ENCODE assay signal across 28 mouse cellular contexts in the genomic region with DNA sequence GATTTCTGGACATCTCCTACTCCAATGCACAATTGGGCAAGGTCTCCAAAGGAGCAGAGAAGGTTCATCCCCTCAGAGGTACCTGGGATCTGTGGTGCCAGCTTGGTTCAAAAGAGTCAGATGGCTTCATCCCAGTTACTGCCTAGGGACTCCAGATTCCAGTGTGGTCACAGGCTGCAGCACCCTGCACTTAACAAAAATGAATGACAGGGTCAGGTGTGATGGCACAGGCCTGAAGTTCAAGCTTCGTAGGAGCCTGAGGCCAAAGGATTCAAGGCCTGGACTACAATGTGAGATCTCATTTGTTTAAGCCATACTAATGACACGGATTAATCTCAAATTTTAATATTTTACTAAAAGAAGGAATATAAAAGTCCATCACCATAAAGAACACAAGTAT.
DNase-seq lines count a peak whose midpoint lies in the region; ATAC-seq lines count a peak whose summit lies in the region.
"Had no signal": no experiment of that assay in that cellular context is flagged by ENCODE, and none has a peak within 500 bp of the region (broad histone marks: within the 10 kb centered on the region; RNA-seq: fewer than 3 reads in every experiment).

No protein-coding gene starts in this region.

- no peak overlapping the region for H3K9ac ChIP-seq in hindbrain, embryonic 13.5 days
- H3K9ac ChIP-seq in hindbrain, embryonic 11.5 days (ENCODE audit: low read depth, low read length), result no peak overlapping the region
- no peak overlapping the region for H3K9ac ChIP-seq in forebrain, embryonic 12.5 days
- no peak overlapping the region for H3K9ac ChIP-seq in forebrain, embryonic 15.5 days (replicated peaks)
- H3K9ac ChIP-seq in midbrain, embryonic 14.5 days (replicated peaks; ENCODE audit: low read length), result no peak overlapping the region
- H3K9ac ChIP-seq: embryonic facial prominence, embryonic 15.5 days; limb, embryonic 15.5 days; liver, embryonic 13.5 days; neural tube, embryonic 12.5 days had no signal

- H3K4me2 ChIP-seq in hindbrain, embryonic 13.5 days, result no peak overlapping the region
- no peak overlapping the region for H3K4me2 ChIP-seq in hindbrain, embryonic 11.5 days (replicated peaks; ENCODE audit: low read depth, low read length)
- no peak overlapping the region for H3K4me2 ChIP-seq in forebrain, embryonic 12.5 days
- H3K4me2 ChIP-seq in forebrain, embryonic 15.5 days (replicated peaks), result no peak overlapping the region
- H3K4me2 ChIP-seq in midbrain, embryonic 14.5 days (ENCODE audit: low read length), result no peak overlapping the region
- H3K4me2 ChIP-seq: embryonic facial prominence, embryonic 15.5 days; heart, embryonic 11.5 days; limb, embryonic 15.5 days; liver, embryonic 13.5 days; neural tube, embryonic 12.5 days had no signal

- H3K4me3 ChIP-seq in hindbrain, embryonic 13.5 days, result no peak overlapping the region
- no peak overlapping the region for H3K4me3 ChIP-seq in hindbrain, embryonic 11.5 days (ENCODE audit: low read depth, low read length)
- no peak overlapping the region for H3K4me3 ChIP-seq in forebrain, embryonic 12.5 days (replicated peaks)
- no peak overlapping the region for H3K4me3 ChIP-seq in forebrain, embryonic 15.5 days
- H3K4me3 ChIP-seq in midbrain, embryonic 14.5 days (replicated peaks; ENCODE audit: low read depth, low read length), result no peak overlapping the region
- H3K4me3 ChIP-seq: embryonic facial prominence, embryonic 15.5 days; layer of hippocampus, adult 2 months; limb, embryonic 10.5 days; limb, embryonic 15.5 days; liver, embryonic 13.5 days; neural tube, embryonic 12.5 days had no signal

- peaks cover 42% of the 10 kb centered on the region for H3K4me1 ChIP-seq in hindbrain, embryonic 13.5 days (replicated peaks)
- H3K4me1 ChIP-seq in hindbrain, embryonic 11.5 days (replicated peaks; ENCODE audit: control insufficient read depth, insufficient read depth, low read length), result peaks cover 10% of the 10 kb centered on the region; the same call in 1 of the 2 replicates
- peaks cover 42% of the 10 kb centered on the region for H3K4me1 ChIP-seq in forebrain, embryonic 12.5 days
- peaks cover 44% of the 10 kb centered on the region for H3K4me1 ChIP-seq in forebrain, embryonic 15.5 days
- H3K4me1 ChIP-seq in midbrain, embryonic 14.5 days (ENCODE audit: control insufficient read depth, insufficient read depth, low read length), result peaks cover 39% of the 10 kb centered on the region
- H3K4me1 ChIP-seq: embryonic facial prominence, embryonic 15.5 days; liver, embryonic 13.5 days had no signal

- DNase-seq in hindbrain, embryonic 11.5 days (ENCODE audit: low spot score), result no peak
- DNase-seq in midbrain, embryonic 14.5 days, result no peak
- no peak for DNase-seq in lung, postnatal 36 days
- DNase-seq in ovary, postnatal 36 days (ENCODE audit: low spot score), result no peak
- DNase-seq in layer of hippocampus, postnatal 14 days (ENCODE audit: low spot score in 2 of 2), result no peak
- DNase-seq: adrenal gland, postnatal 14 days; cerebellum, adult 11 months; cerebellum, postnatal 14 days; heart, adult 18-20 months; heart, postnatal 4 days; kidney, adult 2 months; kidney, postnatal 36 days; liver, embryonic 13.5 days; lung, adult 18-20 months; right cerebral cortex, postnatal 14 days; thymus, postnatal 4 days had no signal

- 80% methylated on average over 2 of the region's 2 CpGs for WGBS in hindbrain, embryonic 13.5 days
- WGBS in hindbrain, embryonic 11.5 days, result 90% methylated on average over 2 of the region's 2 CpGs
- WGBS in forebrain, embryonic 12.5 days, result 83% methylated on average over 2 of the region's 2 CpGs
- 86% methylated on average over 2 of the region's 2 CpGs for WGBS in forebrain, embryonic 15.5 days
- 95% methylated on average over 2 of the region's 2 CpGs for WGBS in midbrain, embryonic 14.5 days

- H3K36me3 ChIP-seq in hindbrain, embryonic 13.5 days, result no peaks in the 10 kb centered on the region
- no peaks in the 10 kb centered on the region for H3K36me3 ChIP-seq in hindbrain, embryonic 11.5 days (ENCODE audit: control insufficient read depth, insufficient read depth, low read length)
- no peaks in the 10 kb centered on the region for H3K36me3 ChIP-seq in forebrain, embryonic 12.5 days (replicated peaks)
- no peaks in the 10 kb centered on the region for H3K36me3 ChIP-seq in forebrain, embryonic 15.5 days
- H3K36me3 ChIP-seq in midbrain, embryonic 14.5 days (ENCODE audit: control insufficient read depth, insufficient read depth, low read length), result no peaks in the 10 kb centered on the region
- H3K36me3 ChIP-seq: embryonic facial prominence, embryonic 15.5 days; limb, embryonic 10.5 days; limb, embryonic 15.5 days; liver, embryonic 13.5 days; neural tube, embryonic 12.5 days had no signal

- H3K9me3 ChIP-seq in hindbrain, embryonic 13.5 days, result no peaks in the 10 kb centered on the region
- H3K9me3 ChIP-seq in hindbrain, embryonic 11.5 days (ENCODE audit: control insufficient read depth, low read length), result no peaks in the 10 kb centered on the region
- H3K9me3 ChIP-seq in forebrain, embryonic 12.5 days, result no peaks in the 10 kb centered on the region
- no peaks in the 10 kb centered on the region for H3K9me3 ChIP-seq in forebrain, embryonic 15.5 days
- no peaks in the 10 kb centered on the region for H3K9me3 ChIP-seq in midbrain, embryonic 14.5 days (ENCODE audit: control insufficient read depth, low read length)
- H3K9me3 ChIP-seq: embryonic facial prominence, embryonic 15.5 days; limb, embryonic 10.5 days; limb, embryonic 15.5 days; liver, embryonic 13.5 days; neural tube, embryonic 12.5 days had no signal

- no peak for ATAC-seq in hindbrain, embryonic 13.5 days (ENCODE audit: low FRiP score)
- no peak for ATAC-seq in hindbrain, embryonic 11.5 days (ENCODE audit: low FRiP score)
- ATAC-seq in forebrain, embryonic 12.5 days (ENCODE audit: low FRiP score), result no peak
- no peak for ATAC-seq in forebrain, embryonic 15.5 days (replicated peaks)
- no peak for ATAC-seq in midbrain, embryonic 14.5 days (ENCODE audit: low FRiP score, low TSS enrichment)
- ATAC-seq: lung, postnatal 0 days; Patski had no signal

- H3K27ac ChIP-seq in hindbrain, embryonic 13.5 days, result peak overlapping the region; percentile 93
- no peak overlapping the region for H3K27ac ChIP-seq in hindbrain, embryonic 11.5 days (ENCODE audit: low read depth, low read length)
- peak overlapping the region; percentile 90 for H3K27ac ChIP-seq in forebrain, embryonic 12.5 days
- peak overlapping the region; percentile 94 for H3K27ac ChIP-seq in forebrain, embryonic 15.5 days (replicated peaks)
- H3K27ac ChIP-seq in midbrain, embryonic 14.5 days (replicated peaks; ENCODE audit: low read depth, low read length), result peak overlapping the region; percentile 96
- H3K27ac ChIP-seq: embryonic facial prominence, embryonic 15.5 days; layer of hippocampus, adult 2 months; limb, embryonic 10.5 days; limb, embryonic 15.5 days; liver, embryonic 13.5 days; macrophage had no signal

- H3K27me3 ChIP-seq in hindbrain, embryonic 13.5 days, result 0 out of 2 replicates have a peak, but pooled peaks cover 8% of the 10 kb centered on the region
- no peaks in the 10 kb centered on the region for H3K27me3 ChIP-seq in hindbrain, embryonic 11.5 days (ENCODE audit: control insufficient read depth, insufficient read depth, low read length)
- no peaks in the 10 kb centered on the region; the same call in 1 of the 2 replicates for H3K27me3 ChIP-seq in forebrain, embryonic 12.5 days
- H3K27me3 ChIP-seq in forebrain, embryonic 15.5 days, result no peaks in the 10 kb centered on the region
- H3K27me3 ChIP-seq in midbrain, embryonic 14.5 days (ENCODE audit: control insufficient read depth, insufficient read depth, low read length), result no peaks in the 10 kb centered on the region
- H3K27me3 ChIP-seq: embryonic facial prominence, embryonic 15.5 days; liver, embryonic 13.5 days; neural tube, embryonic 12.5 days; Patski had no signal
